15 mouse cellular contexts compared by ENCODE assay signal in genomic region chr19:29008069-29008706, GRCm38 (mm10).
"Had no signal": no experiment of that assay in that cellular context is flagged by ENCODE, and none has a peak within 500 bp of the region (broad histone marks: within the 10 kb centered on the region; RNA-seq: fewer than 3 reads in every experiment).

No protein-coding gene starts in this region.

- DNase-seq: kidney, postnatal 14 days; lung, embryonic 14.5 days; lung, postnatal 10 days; lung, postnatal 4 days; retina, postnatal 1 day; right cerebral cortex, postnatal 4 days; spleen, adult 18-20 months; thymus, adult 18-20 months; thymus, postnatal 14 days had no signal

- H3K4me2 ChIP-seq: kidney, embryonic 15.5 days; limb, embryonic 15.5 days; liver, embryonic 12.5 days; lung, embryonic 14.5 days; midbrain, embryonic 12.5 days; neural tube, embryonic 13.5 days had no signal

- H3K9ac ChIP-seq: kidney, embryonic 15.5 days; limb, embryonic 15.5 days; liver, embryonic 12.5 days; lung, embryonic 14.5 days; midbrain, embryonic 12.5 days; neural tube, embryonic 13.5 days had no signal

- H3K4me1 ChIP-seq: kidney, embryonic 15.5 days; limb, embryonic 15.5 days; liver, embryonic 12.5 days; midbrain, embryonic 12.5 days; neural tube, embryonic 13.5 days had no signal

- H3K9me3 ChIP-seq: kidney, embryonic 15.5 days; limb, embryonic 15.5 days; liver, embryonic 12.5 days; midbrain, embryonic 12.5 days; neural tube, embryonic 13.5 days had no signal

- H3K4me3 ChIP-seq: kidney, embryonic 15.5 days; limb, embryonic 15.5 days; liver, embryonic 12.5 days; midbrain, embryonic 12.5 days; neural tube, embryonic 13.5 days had no signal

- H3K27ac ChIP-seq: kidney, embryonic 15.5 days; limb, embryonic 15.5 days; liver, embryonic 12.5 days; midbrain, embryonic 12.5 days; neural tube, embryonic 13.5 days had no signal

- ATAC-seq: liver, embryonic 12.5 days; midbrain, embryonic 16.5 days had no signal

- H3K27me3 ChIP-seq: kidney, embryonic 15.5 days; limb, embryonic 15.5 days; liver, embryonic 12.5 days; midbrain, embryonic 12.5 days; neural tube, embryonic 13.5 days had no signal
